Mouse (Mus musculus) B cell, adult 67 days (primary cell): ENCODE measurements around the gene Trmt2a. TPM values are rescaled to one million over a fixed set of nuclear protein-coding genes. Genes with fewer than 3 reads are reported as not detected.

Experiments used
- total RNA-seq, 2 experiments: library from RNA; stranded (reverse); gene quantifications; 4 replicates each; pipeline ENCODE4 v1.2.4; 2023

Gene Trmt2a
- total RNA-seq: 100 to 1,000 TPM; 180 to 183 TPM

GRCm38 (mm10) chr16:18248433-18249363 is at the start of gene Trmt2a, which contains the start of gene Ranbp1:
Gene Trmt2a, plus strand, starts transcription at chr16:18248679.
Gene Ranbp1, minus strand, starts transcription at chr16:18248732.

DNA sequence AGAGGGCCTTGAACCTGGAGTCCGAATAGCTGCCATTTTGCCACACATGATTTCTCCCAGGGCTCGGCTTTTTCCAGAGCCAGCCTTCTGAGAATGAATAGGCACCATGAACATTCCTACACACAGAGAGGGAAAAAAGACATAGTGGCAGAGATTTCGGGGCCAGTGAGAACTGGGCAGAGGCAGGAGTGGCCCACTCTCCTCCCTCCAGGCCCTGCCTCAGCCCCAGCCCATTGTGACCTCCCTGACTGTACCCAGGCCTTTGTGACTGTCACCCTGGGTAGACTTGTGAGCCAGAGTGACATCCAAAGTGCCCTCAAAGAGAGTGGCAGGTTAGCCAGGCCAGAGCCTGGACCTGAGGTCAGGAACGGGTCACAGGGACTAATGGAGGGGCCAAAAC is 30.9 kb upstream of the Trmt2a start, which contains the start of gene Ccdc188:
TSS of gene Ccdc188 (plus strand) at position 301 of the 400 bp plus-strand sequence.

GRCm38 (mm10) chr16:18234671-18235388 is 13.6 kb upstream of the Trmt2a start, which contains the start of gene Zdhhc8:
Gene Zdhhc8, minus strand, starts transcription at chr16:18235136.

DNA sequence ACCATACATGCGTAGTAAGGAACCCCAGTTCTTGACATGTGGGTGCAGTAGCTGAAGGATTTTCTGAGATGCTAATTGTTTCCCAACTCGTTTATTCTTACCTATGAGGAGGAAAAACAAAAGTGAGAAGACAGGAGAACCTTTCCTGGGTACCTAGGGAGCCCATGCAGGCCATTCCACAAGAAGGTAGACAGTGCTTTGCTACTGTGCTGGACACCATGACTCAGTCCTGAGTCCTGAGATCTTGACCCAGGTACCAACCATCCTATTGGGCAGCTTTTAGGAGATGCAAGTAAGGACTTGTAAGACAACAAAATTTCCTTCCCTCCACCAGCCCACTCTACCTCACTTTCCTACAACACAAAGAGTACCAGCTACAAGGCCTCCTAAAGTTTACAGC is 9.7 kb downstream of the Trmt2a start, which contains the start of gene Gm49776:
TSS of gene Gm49776 (minus strand) at position 101 of the 400 bp plus-strand sequence.

DNA sequence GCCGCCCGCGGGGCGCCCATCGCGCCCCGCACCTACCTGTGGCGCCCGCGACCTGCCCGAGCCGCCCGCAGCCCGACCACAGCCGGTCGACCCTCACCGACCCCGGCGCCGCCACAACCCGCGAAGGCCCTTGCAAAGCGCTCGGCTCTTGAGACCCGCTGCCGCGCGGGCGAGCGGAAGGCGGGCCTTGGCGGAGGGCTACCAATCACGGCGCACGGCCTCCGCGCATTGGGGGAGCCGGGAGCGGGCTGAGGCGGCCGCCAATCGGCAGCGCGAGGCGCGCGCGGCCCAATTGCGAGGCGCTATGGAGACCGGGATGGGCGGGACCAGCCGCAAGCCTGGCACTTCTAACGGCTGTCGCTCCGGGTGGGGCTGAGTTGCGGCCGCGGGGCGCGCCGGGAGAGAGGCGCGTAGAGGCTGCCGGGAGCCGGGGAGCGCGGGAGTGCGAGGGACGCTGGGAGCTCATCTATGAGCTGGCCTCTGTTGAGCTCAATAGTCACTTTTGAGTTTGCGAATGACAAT is 40.6 kb downstream of the Trmt2a start, which contains the start of gene Dgcr8:
TSS of gene Dgcr8 (minus strand) at position 180 of the 522 bp plus-strand sequence.

Other genes with a start within 250 kb of the Trmt2a start
- gene Dgcr6, start 195.8 kb upstream of the Trmt2a start, total RNA-seq: 10 to 100 TPM; 16.0 to 19.9 TPM
- 10 to 100 TPM in 1 of 2 experiments, 1 to 10 TPM in 1; 8.1 to 13.0 TPM for gene Prodh, start 158.5 kb upstream of the Trmt2a start, total RNA-seq
- not detected for gene Rtn4r, start 121.0 kb upstream of the Trmt2a start, total RNA-seq
- gene Ccdc188, start 30.8 kb upstream of the Trmt2a start, total RNA-seq: not detected
- gene Zdhhc8, start 13.5 kb upstream of the Trmt2a start, total RNA-seq: 10 to 100 TPM; 21.9 to 29.2 TPM
- gene Ranbp1, start 53 bp downstream of the Trmt2a start, total RNA-seq: 10 to 100 TPM; 98.5 TPM
- not detected for gene Gm49776, start 9.6 kb downstream of the Trmt2a start, total RNA-seq
- 10 to 100 TPM; 47.0 to 55.8 TPM for gene Dgcr8, start 40.6 kb downstream of the Trmt2a start, total RNA-seq
- gene Tango2, start 99.4 kb downstream of the Trmt2a start, total RNA-seq: 10 to 100 TPM; 36.4 to 44.9 TPM
- gene Arvcf, start 99.5 kb downstream of the Trmt2a start, total RNA-seq: 1 to 10 TPM; 5.3 to 7.1 TPM
- 10 to 100 TPM; 15.9 to 16.8 TPM for gene Txnrd2, start 177.7 kb downstream of the Trmt2a start, total RNA-seq
- gene Comt, start 178.2 kb downstream of the Trmt2a start, total RNA-seq: 10 to 100 TPM; 17.4 to 19.5 TPM